Mouse (Mus musculus) cortical plate, adult 2 months (tissue): ENCODE results near the gene Sdk1.

Source experiments
- CTCF ChIP-seq: fragments of 200-500 bp; IDR thresholded peaks from 2 replicates; pipeline ENCODE4 v1.5.1; 2011; ENCODE audit warnings: mild to moderate bottlenecking, control low read depth, low read length; ENCODE audit not compliant: insufficient read depth; ENCODE audit errors: extremely low read depth
- POLR2A ChIP-seq: fragments of 200-500 bp; IDR thresholded peaks from 2 replicates; pipeline ENCODE4 v1.6.1; 2011; ENCODE audit warnings: mild to moderate bottlenecking, low read length, control low read depth; ENCODE audit not compliant: insufficient read depth; ENCODE audit errors: extremely low read depth

DNA sequence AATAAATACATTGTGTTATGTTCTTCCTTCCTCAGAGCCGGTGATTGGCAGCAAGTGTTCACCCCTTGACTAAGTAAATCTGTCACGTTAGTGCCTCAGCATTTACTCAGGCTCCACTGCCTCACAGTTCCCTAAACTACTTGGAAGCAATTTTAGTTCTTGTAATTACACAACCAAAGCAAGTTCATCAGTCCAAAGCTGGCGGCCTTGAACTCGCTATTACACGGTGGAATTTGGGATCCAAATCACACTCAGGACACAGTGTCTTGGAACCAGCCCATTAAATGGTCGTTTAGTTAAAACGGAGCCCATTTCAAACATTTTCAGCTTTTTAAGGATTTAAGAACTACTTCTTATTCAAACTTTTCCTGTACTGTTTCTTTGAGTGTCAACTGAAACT lies 542.2 kb downstream of the Sdk1 start:
- no peak for TF ChIP-seq CTCF
- no peak for TF ChIP-seq POLR2A
